In genomic region chr1:87520467-87520866, GRCm38 (mm10) we compare ENCODE assay signal across 19 mouse cellular contexts. TPM values are rescaled to one million over a fixed set of nuclear protein-coding genes. Genes with fewer than 3 reads are reported as not detected.
DNase-seq lines count a peak whose midpoint lies in the region; ATAC-seq and TF ChIP-seq lines count a peak whose summit lies in the region.
"Had no signal": no experiment of that assay in that cellular context is flagged by ENCODE, and none has a peak within 500 bp of the region (broad histone marks: within the 10 kb centered on the region; RNA-seq: fewer than 3 reads in every experiment).

No protein-coding gene starts in this region.

- peak overlapping the region; percentile 26; the same call in 1 of the 2 replicates for H3K4me2 ChIP-seq in forebrain, postnatal 0 days (ENCODE audit: low read depth)
- no peak overlapping the region for H3K4me2 ChIP-seq in forebrain, embryonic 14.5 days (ENCODE audit: low read length)
- peak overlapping the region; percentile 29; the same call in 1 of the 2 replicates for H3K4me2 ChIP-seq in hindbrain, embryonic 15.5 days
- H3K4me2 ChIP-seq: liver, embryonic 11.5 days had no signal

- H3K4me1 ChIP-seq in forebrain, postnatal 0 days (ENCODE audit: insufficient read depth) = 0 out of 2 replicates have a peak, but pooled peaks cover 3% of the 10 kb centered on the region
- no peaks in the 10 kb centered on the region for H3K4me1 ChIP-seq in forebrain, embryonic 14.5 days (ENCODE audit: control insufficient read depth, insufficient read depth, low read length)
- H3K4me1 ChIP-seq in hindbrain, embryonic 15.5 days (replicated peaks) = no peaks in the 10 kb centered on the region; the same call in 1 of the 2 replicates
- H3K4me1 ChIP-seq: megakaryocyte, embryonic 14.5 days had no signal

- H3K9me3 ChIP-seq in forebrain, postnatal 0 days (ENCODE audit: low read length) = no peaks in the 10 kb centered on the region
- no peaks in the 10 kb centered on the region for H3K9me3 ChIP-seq in forebrain, embryonic 14.5 days (replicated peaks; ENCODE audit: control insufficient read depth, low read length)
- H3K9me3 ChIP-seq in hindbrain, embryonic 15.5 days = no peaks in the 10 kb centered on the region

- H3K27ac ChIP-seq in forebrain, postnatal 0 days (ENCODE audit: low read depth, low read length) = no peak overlapping the region
- no peak overlapping the region for H3K27ac ChIP-seq in forebrain, embryonic 14.5 days (ENCODE audit: low read depth, low read length)
- peak overlapping the region; percentile 63 for H3K27ac ChIP-seq in layer of hippocampus, adult 2 months
- no peak overlapping the region for H3K27ac ChIP-seq in hindbrain, embryonic 15.5 days (replicated peaks)

- H3K27me3 ChIP-seq in forebrain, postnatal 0 days (ENCODE audit: insufficient read depth, low read length) = no peaks in the 10 kb centered on the region
- no peaks in the 10 kb centered on the region for H3K27me3 ChIP-seq in forebrain, embryonic 14.5 days (replicated peaks; ENCODE audit: control insufficient read depth, insufficient read depth, low read length)
- no peaks in the 10 kb centered on the region for H3K27me3 ChIP-seq in hindbrain, embryonic 15.5 days

- no peak for TF ChIP-seq CTCF in forebrain, postnatal 0 days (IDR thresholded peaks at IDR 0.05; ENCODE audit: low read depth)
- TF ChIP-seq CTCF in layer of hippocampus, adult 2 months (conservative IDR thresholded peaks at IDR 0.05) = no peak

- DNase-seq in forebrain, postnatal 0 days = no peak
- no peak for DNase-seq in forebrain, embryonic 14.5 days (ENCODE audit: low spot score)
- no peak for DNase-seq in layer of hippocampus, adult 2 months (ENCODE audit: low spot score in 2 of 2)
- no peak for DNase-seq in layer of hippocampus, adult 11-12 months (ENCODE audit: low spot score)
- peak; percentile 34 for DNase-seq in 3T3-L1 (ENCODE audit: low read depth, low spot score)
- no peak for DNase-seq in B cell, adult 2 months
- no peak for DNase-seq in adrenal gland, postnatal 36 days
- DNase-seq: cerebellum, adult 18-20 months; gastrocnemius, postnatal 10 days; right cerebral cortex, postnatal 25 days; thymus, postnatal 36 days had no signal

- H3K9ac ChIP-seq in forebrain, postnatal 0 days = no peak overlapping the region
- no peak overlapping the region for H3K9ac ChIP-seq in forebrain, embryonic 14.5 days (ENCODE audit: low read length)
- no peak overlapping the region for H3K9ac ChIP-seq in hindbrain, embryonic 15.5 days

- ATAC-seq in forebrain, postnatal 0 days = no peak
- ATAC-seq in forebrain, embryonic 14.5 days = no peak
- ATAC-seq in hindbrain, embryonic 15.5 days (ENCODE audit: low FRiP score, low read depth) = no peak
- ATAC-seq: forebrain, embryonic 16.5 days; lung, postnatal 0 days had no signal

- H3K4me3 ChIP-seq in forebrain, postnatal 0 days (ENCODE audit: low read depth, low read length) = no peak overlapping the region
- no peak overlapping the region for H3K4me3 ChIP-seq in forebrain, embryonic 14.5 days (ENCODE audit: low read depth, low read length)
- H3K4me3 ChIP-seq in layer of hippocampus, adult 2 months = peak overlapping the region; percentile 36; the same call in 1 of the 2 replicates
- H3K4me3 ChIP-seq in hindbrain, embryonic 15.5 days = no peak overlapping the region
- H3K4me3 ChIP-seq: megakaryocyte, embryonic 14.5 days had no signal

- no peaks in the 10 kb centered on the region for H3K36me3 ChIP-seq in forebrain, postnatal 0 days (ENCODE audit: insufficient read depth)
- H3K36me3 ChIP-seq in forebrain, embryonic 14.5 days (ENCODE audit: control insufficient read depth, insufficient read depth, low read length) = no peaks in the 10 kb centered on the region
- H3K36me3 ChIP-seq in hindbrain, embryonic 15.5 days = no peaks in the 10 kb centered on the region

RNA-seq across cellular contexts. Expression of gene Neu2, which starts 10.8 kb away (rescaled TPM):
- 0.38 and 1.4 TPM in 2 replicates for total RNA-seq in forebrain, postnatal 0 days (2014; rRNA removed)
- 0.99 and 1.3 TPM in 2 replicates for polyA plus RNA-seq in forebrain, postnatal 0 days (2015; fragmentation: Nextera tagmentation; extraction: Ambion mirVana)
- polyA plus RNA-seq in forebrain, embryonic 14.5 days (2014; fragmentation: Nextera tagmentation; extraction: Ambion mirVana) = 0.14 and 0.17 TPM in 2 replicates
- under 1 TPM; 0.38 to 0.44 TPM for total RNA-seq in layer of hippocampus, adult 2 months (2021)
- 0.43 and 0.73 TPM in 2 replicates for polyA plus RNA-seq in hindbrain, embryonic 15.5 days (2015; fragmentation: Nextera tagmentation; extraction: Ambion mirVana)
- not detected for total RNA-seq in adrenal gland, postnatal 36 days (2021)
- total RNA-seq: common myeloid progenitor, adult 5-6 weeks had no signal

RNA-seq across cellular contexts. Expression of gene Snorc, which starts 50.4 kb away (rescaled TPM):
- total RNA-seq in forebrain, postnatal 0 days (2014; rRNA removed) = not detected in 2 replicates
- polyA plus RNA-seq in forebrain, postnatal 0 days (2015; fragmentation: Nextera tagmentation; extraction: Ambion mirVana) = 0.79 and 1.5 TPM in 2 replicates
- polyA plus RNA-seq in forebrain, embryonic 14.5 days (2014; fragmentation: Nextera tagmentation; extraction: Ambion mirVana) = not detected in 2 replicates
- total RNA-seq in layer of hippocampus, adult 2 months (2021) = not detected
- 0.84 and 1.4 TPM in 2 replicates for polyA plus RNA-seq in hindbrain, embryonic 15.5 days (2015; fragmentation: Nextera tagmentation; extraction: Ambion mirVana)
- total RNA-seq in adrenal gland, postnatal 36 days (2021) = not detected
- total RNA-seq: common myeloid progenitor, adult 5-6 weeks; gastrocnemius, postnatal 10 days; layer of hippocampus, adult 8-10 months had no signal
- polyA plus RNA-seq: forebrain, embryonic 16.5 days; kidney, embryonic 16.5 days; liver, embryonic 11.5 days; lung, postnatal 0 days had no signal

RNA-seq across cellular contexts. Expression of gene Ngef, which starts 53.2 kb away (rescaled TPM):
- total RNA-seq in forebrain, postnatal 0 days (2014; rRNA removed) = 67.2 and 85.0 TPM in 2 replicates
- polyA plus RNA-seq in forebrain, postnatal 0 days (2015; fragmentation: Nextera tagmentation; extraction: Ambion mirVana) = 49.8 and 57.9 TPM in 2 replicates
- 8.0 and 13.8 TPM in 2 replicates for polyA plus RNA-seq in forebrain, embryonic 14.5 days (2014; fragmentation: Nextera tagmentation; extraction: Ambion mirVana)
- 100 to 1,000 TPM; 100 to 105 TPM for total RNA-seq in layer of hippocampus, adult 2 months (2021)
- polyA plus RNA-seq in hindbrain, embryonic 15.5 days (2015; fragmentation: Nextera tagmentation; extraction: Ambion mirVana) = 21.9 and 27.7 TPM in 2 replicates
- 1 to 10 TPM in 1 of 2 experiments, under 1 TPM in 1; 0.23 to 1.1 TPM for total RNA-seq in adrenal gland, postnatal 36 days (2021)
- total RNA-seq: common myeloid progenitor, adult 5-6 weeks had no signal

Comparison
In these comparisons a context has a peak if more than half of its experiments do, and no peak if none do; other contexts are left out.
1. RNA of gene Ngef, which starts 53.2 kb away (total RNA-seq): 100 to 105 TPM in layer of hippocampus, adult 2 months and 67.2 to 85.0 TPM in forebrain, postnatal 0 days; 0.23 to 1.1 TPM in adrenal gland, postnatal 36 days; every median in the first group is over 10 times any median in the second.